In the genomic region with DNA sequence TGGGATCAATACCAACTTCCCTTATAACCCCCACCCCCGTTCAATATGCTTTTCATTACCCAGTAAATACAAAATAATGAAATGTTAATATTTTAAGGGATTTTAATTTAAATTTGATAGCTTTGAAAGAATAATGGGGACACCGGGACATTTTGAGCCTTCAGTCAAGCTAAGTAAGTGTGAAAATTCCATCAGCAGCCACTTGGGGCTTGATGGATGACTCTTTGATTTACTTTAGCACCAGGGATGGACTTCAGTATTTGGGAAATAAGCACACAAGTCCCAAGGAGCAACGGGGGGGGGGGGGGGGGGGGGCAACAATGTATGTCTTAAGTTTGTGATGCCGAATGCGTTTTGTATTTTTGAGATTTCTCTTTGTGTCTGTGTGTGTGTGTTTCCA, we compare ENCODE assay signal across 10 mouse cellular contexts. TPM values are rescaled to one million over a fixed set of nuclear protein-coding genes. Genes with fewer than 3 reads are reported as not detected.
DNase-seq lines count a peak whose midpoint lies in the region; ATAC-seq lines count a peak whose summit lies in the region.
"Had no signal": no experiment of that assay in that cellular context is flagged by ENCODE, and none has a peak within 500 bp of the region (broad histone marks: within the 10 kb centered on the region; RNA-seq: fewer than 3 reads in every experiment).

No protein-coding gene starts in this region.

- 0 out of 2 replicates have a peak, but pooled peaks cover 1% of the 10 kb centered on the region for H3K36me3 ChIP-seq in heart, embryonic 10.5 days
- H3K36me3 ChIP-seq in liver, embryonic 11.5 days (ENCODE audit: control insufficient read depth, insufficient read depth, low read length): no peaks in the 10 kb centered on the region
- H3K36me3 ChIP-seq in forebrain, embryonic 12.5 days (replicated peaks): no peaks in the 10 kb centered on the region
- H3K36me3 ChIP-seq in midbrain, embryonic 16.5 days (ENCODE audit: control insufficient read depth, insufficient read depth, low read length): no peaks in the 10 kb centered on the region

- H3K27ac ChIP-seq in heart, embryonic 10.5 days: no peak overlapping the region
- no peak overlapping the region for H3K27ac ChIP-seq in liver, embryonic 11.5 days (ENCODE audit: low read depth, low read length)
- H3K27ac ChIP-seq in forebrain, embryonic 12.5 days: no peak overlapping the region
- no peak overlapping the region for H3K27ac ChIP-seq in midbrain, embryonic 16.5 days (ENCODE audit: low read length)

- H3K27me3 ChIP-seq in heart, embryonic 10.5 days (ENCODE audit: insufficient read depth, poor library complexity, severe bottlenecking): 0 out of 2 replicates have a peak, but pooled peaks cover 8% of the 10 kb centered on the region
- peaks cover 21% of the 10 kb centered on the region for H3K27me3 ChIP-seq in liver, embryonic 11.5 days (replicated peaks; ENCODE audit: control insufficient read depth, insufficient read depth, low read length)
- peaks cover 46% of the 10 kb centered on the region for H3K27me3 ChIP-seq in forebrain, embryonic 12.5 days
- peaks cover 41% of the 10 kb centered on the region for H3K27me3 ChIP-seq in midbrain, embryonic 16.5 days (ENCODE audit: control insufficient read depth, insufficient read depth, low read depth, low read length)

- no peak for DNase-seq in heart, embryonic 10.5 days (ENCODE audit: low spot score)
- DNase-seq in heart, postnatal 4 days: no peak
- DNase-seq in liver, embryonic 11.5 days (ENCODE audit: low spot score): no peak
- DNase-seq in liver: no peak
- no peak for DNase-seq in natural killer cell, adult 2 months (ENCODE audit: low spot score in 2 of 2)
- DNase-seq in gastrocnemius, postnatal 10 days: no peak
- DNase-seq: cerebellum, adult 11 months; kidney, adult 18-20 months had no signal

- no peak overlapping the region for H3K9ac ChIP-seq in liver, embryonic 11.5 days (ENCODE audit: low read depth, low read length)
- H3K9ac ChIP-seq in forebrain, embryonic 12.5 days: no peak overlapping the region
- no peak overlapping the region for H3K9ac ChIP-seq in midbrain, embryonic 16.5 days (ENCODE audit: low read depth, low read length)

- peaks cover 45% of the 10 kb centered on the region for H3K4me1 ChIP-seq in heart, embryonic 10.5 days
- H3K4me1 ChIP-seq in liver, embryonic 11.5 days (replicated peaks; ENCODE audit: control insufficient read depth, insufficient read depth, low read length): peaks cover 6% of the 10 kb centered on the region; the same call in 1 of the 2 replicates
- H3K4me1 ChIP-seq in forebrain, embryonic 12.5 days: peaks cover 37% of the 10 kb centered on the region
- peaks cover 17% of the 10 kb centered on the region for H3K4me1 ChIP-seq in midbrain, embryonic 16.5 days (ENCODE audit: control insufficient read depth, insufficient read depth, low read length)

- H3K9me3 ChIP-seq in heart, embryonic 10.5 days: no peaks in the 10 kb centered on the region
- no peaks in the 10 kb centered on the region for H3K9me3 ChIP-seq in liver, embryonic 11.5 days (ENCODE audit: control insufficient read depth, low read length)
- H3K9me3 ChIP-seq in forebrain, embryonic 12.5 days: no peaks in the 10 kb centered on the region
- no peaks in the 10 kb centered on the region for H3K9me3 ChIP-seq in midbrain, embryonic 16.5 days (replicated peaks; ENCODE audit: control insufficient read depth, low read length, poor library complexity, severe bottlenecking)

- WGBS in heart, embryonic 10.5 days: 25% methylated on average over 5 of the region's 5 CpGs
- 30% methylated on average over 5 of the region's 5 CpGs for WGBS in liver, embryonic 11.5 days
- WGBS in forebrain, embryonic 12.5 days: 49% methylated on average over 5 of the region's 5 CpGs
- 41% methylated on average over 5 of the region's 5 CpGs for WGBS in midbrain, embryonic 16.5 days

- ATAC-seq in liver, embryonic 11.5 days (replicated peaks; ENCODE audit: low FRiP score): no peak
- ATAC-seq in forebrain, embryonic 12.5 days (ENCODE audit: low FRiP score): no peak
- ATAC-seq in midbrain, embryonic 16.5 days: no peak

- H3K4me3 ChIP-seq in heart, embryonic 10.5 days: 0 out of 2 replicates have a peak overlapping the region, but pooled peaks have one; percentile 5
- H3K4me3 ChIP-seq in liver, embryonic 11.5 days (ENCODE audit: low read depth, low read length): no peak overlapping the region
- H3K4me3 ChIP-seq in forebrain, embryonic 12.5 days (replicated peaks): peak overlapping the region; percentile 33; the same call in 1 of the 2 replicates
- H3K4me3 ChIP-seq in midbrain, embryonic 16.5 days (ENCODE audit: low read depth, low read length): peak overlapping the region; percentile 21

- H3K4me2 ChIP-seq in liver, embryonic 11.5 days: peak overlapping the region; percentile 40; the same call in 1 of the 2 replicates
- H3K4me2 ChIP-seq in forebrain, embryonic 12.5 days: peak overlapping the region; percentile 93
- peak overlapping the region; percentile 26; the same call in 1 of the 2 replicates for H3K4me2 ChIP-seq in midbrain, embryonic 16.5 days (ENCODE audit: low read length)

RNA-seq across cellular contexts. Expression of a gene that starts 3.1 kb away (rescaled TPM):
- polyA plus RNA-seq in heart, embryonic 10.5 days (2016; fragmentation: Nextera tagmentation; extraction: Ambion mirVana): 14.9 and 22.2 TPM in 2 replicates
- total RNA-seq in heart, postnatal 4 days (2021): 100 to 1,000 TPM in 1 of 2 experiments, 10 to 100 TPM in 1; 96.3 to 105 TPM
- 24.0 and 30.4 TPM in 2 replicates for polyA plus RNA-seq in liver, embryonic 11.5 days (2014; fragmentation: Nextera tagmentation; extraction: Ambion mirVana)
- 15.8 and 22.8 TPM in 2 replicates for polyA plus RNA-seq in forebrain, embryonic 12.5 days (2016; fragmentation: Nextera tagmentation; extraction: Ambion mirVana)
- 67.0 and 99.2 TPM in 2 replicates for polyA plus RNA-seq in midbrain, embryonic 16.5 days (2015; fragmentation: Nextera tagmentation; extraction: Ambion mirVana)
- total RNA-seq in gastrocnemius, postnatal 10 days (2021): 10 to 100 TPM; 32.0 to 38.3 TPM

Comparison
In these comparisons a context has a peak if more than half of its experiments do, and no peak if none do; other contexts are left out.
1. H3K4me2 ChIP-seq: peak in every context shown above with its lines; median percentile 93 in forebrain, embryonic 12.5 days; 40 in liver, embryonic 11.5 days; 26 in midbrain, embryonic 16.5 days.